Mouse (Mus musculus) megakaryocyte progenitor cell, adult 5-6 weeks (primary cell): ENCODE measurements around the gene Bola3. TPM values are rescaled to one million over a fixed set of nuclear protein-coding genes. Genes with fewer than 3 reads are reported as not detected.
A peak's percentile ranks its signal among the peaks of the same experiment; 100 is the strongest.

Experiments used
- ATAC-seq: replicated peaks from 2 replicates; pipeline ENCODE4 v1.8.0; 2016; ENCODE audit warnings: mild to moderate bottlenecking, moderate TSS enrichment, inconsistent platforms; ENCODE audit not compliant: poor library complexity
- total RNA-seq, 2 experiments: library from RNA; stranded (forward) in 1 of 2; stranded (reverse) in 1 of 2; fragments of 157-497, 149-512 nt in 1 of 2; fragments of 200-1000 nt in 1 of 2; gene quantifications; 2 replicates each; pipeline versions ENCODE4 v1.2.3 to v1.2.4; 2015 to 2017

Bola3 gene
- 81.1 and 95.2 TPM in 2 replicates for total RNA-seq (2015)
- 62.6 and 70.8 TPM in 2 replicates for total RNA-seq (2017)

- ATAC-seq: peak; percentile 9
Measured at GRCm38 (mm10) chr6:83348873-83349272, at the start of gene Bola3. Gene Bola3 (plus strand): TSS chr6:83349147.

GRCm38 (mm10) chr6:83300447-83301229, 48.3 kb upstream of the Bola3 start:
- no peak for ATAC-seq

GRCm38 (mm10) chr6:83301294-83301693, 47.7 kb upstream of the Bola3 start:
- no peak for ATAC-seq

- no peak for ATAC-seq
Measured at GRCm38 (mm10) chr6:83302264-83302663, 46.7 kb upstream of the Bola3 start.

GRCm38 (mm10) chr6:83309017-83309416, 39.9 kb upstream of the Bola3 start:
- 0 out of 2 replicates have a peak, but pooled peaks have one; percentile 48 for ATAC-seq

- no peak for ATAC-seq
Measured at GRCm38 (mm10) chr6:83311206-83311605, 37.7 kb upstream of the Bola3 start.

- ATAC-seq: no peak
Measured at GRCm38 (mm10) chr6:83312021-83312420, 36.9 kb upstream of the Bola3 start.

GRCm38 (mm10) chr6:83312514-83312913, 36.4 kb upstream of the Bola3 start:
- no peak for ATAC-seq

- ATAC-seq: no peak
Measured at GRCm38 (mm10) chr6:83315293-83315692, 33.7 kb upstream of the Bola3 start.

GRCm38 (mm10) chr6:83316022-83316421, 32.9 kb upstream of the Bola3 start:
- no peak for ATAC-seq

GRCm38 (mm10) chr6:83317108-83317741, 31.7 kb upstream of the Bola3 start:
- peak; percentile 94 for ATAC-seq

- ATAC-seq: no peak
Measured at GRCm38 (mm10) chr6:83321927-83322326, 27.0 kb upstream of the Bola3 start.

GRCm38 (mm10) chr6:83322794-83323193, 26.2 kb upstream of the Bola3 start:
- ATAC-seq: no peak

GRCm38 (mm10) chr6:83323652-83324419, 25.1 kb upstream of the Bola3 start:
- peak; percentile 36 for ATAC-seq

- ATAC-seq: peak; percentile 94
Measured at GRCm38 (mm10) chr6:83325525-83326393, 23.2 kb upstream of the Bola3 start, which contains the start of the genes Mthfd2 and Mob1a. Gene Mthfd2 (minus strand): TSS chr6:83325908. Gene Mob1a (plus strand): TSS chr6:83326016.

- no peak; the same call in 1 of the 2 replicates for ATAC-seq
Measured at GRCm38 (mm10) chr6:83326394-83326736, 22.6 kb upstream of the Bola3 start.

GRCm38 (mm10) chr6:83326761-83327160, 22.2 kb upstream of the Bola3 start:
- no peak for ATAC-seq

- no peak for ATAC-seq
Measured at GRCm38 (mm10) chr6:83327591-83328190, 21.3 kb upstream of the Bola3 start.

- ATAC-seq: no peak
Measured at GRCm38 (mm10) chr6:83341387-83341786, 7.6 kb upstream of the Bola3 start.

GRCm38 (mm10) chr6:83342957-83343356, 6.0 kb upstream of the Bola3 start:
- no peak for ATAC-seq
